Mouse (Mus musculus) right cerebral cortex, postnatal 36 days (tissue): ENCODE measurements at regions not wholly inside any gene's neighbourhood (a gene's known extent, or its start where the extent isn't known, plus 50 kb on each side); places are given as distances from the start of the nearest gene placed in this dataset.

Experiments
- DNase-seq, 2 experiments: peaks; one replicate each; pipeline ENCODE4 v3.0.0; 2022; ENCODE audit warnings: low spot score in 2 of 2, mixed read lengths in 1 of 2

- peak; percentile 7 to 26 for DNase-seq
Observed at GRCm38 (mm10) chr14:24550763-24551471, 64.0 kb downstream of the Rps24 start.

DNA sequence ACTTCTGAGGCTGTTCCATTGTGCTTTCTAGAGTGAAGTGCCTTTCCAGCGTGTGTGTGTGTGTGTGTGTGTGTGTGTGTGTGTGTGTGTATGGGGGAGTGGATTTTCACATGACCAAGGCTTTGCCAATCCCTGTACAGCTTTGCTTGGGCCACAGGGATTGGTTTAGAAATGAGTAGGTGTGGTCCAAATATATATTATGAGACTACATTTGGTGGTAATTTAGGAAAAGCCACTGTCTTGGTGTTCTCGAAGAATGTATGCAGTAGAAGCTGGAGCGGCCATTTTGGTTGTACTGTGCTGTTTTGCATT lies 64.5 kb downstream of the Rps24 start:
- DNase-seq: no peak

DNA sequence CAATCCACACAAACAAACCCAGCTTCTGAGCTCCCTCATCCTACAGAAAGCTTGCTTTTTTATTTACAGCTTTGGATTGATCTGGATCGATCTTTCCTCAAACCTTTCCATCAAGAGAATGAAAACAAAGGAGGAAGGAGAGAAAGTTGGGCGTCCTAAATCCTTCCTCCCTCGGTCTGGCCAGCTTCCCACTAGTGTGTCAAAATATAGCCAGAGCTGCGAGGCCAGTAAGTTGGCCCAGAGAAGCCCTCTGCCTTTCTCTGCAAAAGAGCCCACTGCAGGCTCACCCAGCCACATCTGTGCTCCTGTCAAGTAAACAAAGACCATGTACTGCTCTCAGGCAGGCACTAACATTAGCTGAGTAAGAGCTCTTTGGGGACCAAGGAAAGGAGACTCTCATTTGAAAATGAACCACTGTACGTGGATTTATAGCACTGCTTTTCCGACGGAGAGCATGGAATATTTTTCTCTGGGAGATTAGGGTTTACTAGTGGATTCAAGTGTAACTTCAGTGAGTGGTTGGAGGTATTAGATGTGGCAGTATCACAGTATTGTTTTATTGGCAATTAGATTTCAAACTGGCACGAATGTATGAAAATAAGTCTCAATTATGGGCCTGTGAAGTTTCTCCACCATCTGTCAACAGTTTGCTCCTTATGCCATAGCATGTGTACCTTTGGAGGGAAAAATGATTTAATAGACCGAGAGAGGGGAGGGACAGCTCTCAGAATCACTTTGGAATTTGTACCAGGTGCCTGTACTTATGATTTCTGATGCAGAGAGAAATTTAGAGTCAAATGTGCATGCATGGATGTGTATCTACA lies 78.1 kb downstream of the Rps24 start:
- DNase-seq: no peak

- no peak for DNase-seq
Observed at GRCm38 (mm10) chr14:24565718-24566322, 78.9 kb downstream of the Rps24 start.

DNA sequence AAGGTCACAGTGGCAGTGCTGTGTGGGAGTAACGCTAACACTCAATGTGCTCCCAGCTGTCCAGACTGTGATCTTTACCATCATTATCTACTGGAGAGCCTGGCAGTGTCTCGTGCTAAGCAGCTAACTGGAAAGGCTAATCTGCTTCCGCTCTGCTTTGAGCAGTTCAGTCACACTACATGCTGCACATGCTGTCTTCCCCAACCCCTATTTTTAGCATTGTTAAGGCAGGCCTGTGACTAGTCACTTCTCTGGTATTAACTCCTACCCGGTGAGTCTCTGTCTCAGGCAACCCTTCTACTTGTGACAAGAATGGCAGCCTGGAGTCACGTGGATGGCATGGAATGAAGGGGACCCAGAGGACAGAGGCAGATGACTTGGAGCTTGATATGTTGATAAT lies 88.2 kb downstream of the Rps24 start:
- DNase-seq: peak in 1 of 2 experiments; percentile 23

- peak; percentile 88 to 91 for DNase-seq
Observed at GRCm38 (mm10) chr14:24578535-24579111, 91.7 kb downstream of the Rps24 start.

GRCm38 (mm10) chr14:24579153-24579795 lies 92.3 kb downstream of the Rps24 start:
- peak; percentile 19 to 21 for DNase-seq

- DNase-seq: no peak
Observed at GRCm38 (mm10) chr14:24586133-24586908, 99.4 kb downstream of the Rps24 start.

DNA sequence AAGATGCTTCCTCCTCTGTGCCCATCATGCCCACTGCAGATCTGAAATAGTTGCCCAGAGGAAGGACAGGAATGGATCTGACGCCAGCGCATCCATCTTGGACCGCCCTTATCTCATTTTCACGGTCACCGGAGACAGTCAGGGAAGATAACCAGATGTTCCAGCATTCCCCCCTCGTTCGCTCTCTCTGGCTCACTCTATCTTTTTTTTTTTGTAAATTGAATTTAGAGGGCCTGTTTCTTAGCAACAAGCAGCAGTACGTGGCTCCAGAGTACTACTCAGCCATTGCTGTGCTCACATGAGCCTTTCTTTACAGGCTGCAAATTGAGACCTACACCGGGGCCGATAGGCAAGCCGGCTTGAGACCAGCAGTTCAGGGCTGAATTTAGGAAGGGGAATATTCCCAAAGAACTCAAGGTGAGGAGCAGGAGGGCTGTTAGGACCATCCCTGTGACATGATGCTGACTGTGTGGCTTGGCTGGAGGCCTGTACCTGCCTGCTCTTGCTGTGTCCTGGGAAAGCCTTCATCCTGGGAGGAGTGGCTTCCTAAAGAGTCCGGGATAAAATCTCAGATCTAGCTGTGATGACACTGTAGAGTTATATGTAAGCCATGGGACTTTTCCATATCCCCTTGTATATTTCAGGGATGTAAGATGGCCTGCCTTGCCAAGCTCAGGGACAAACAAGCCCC lies 100.2 kb downstream of the Rps24 start:
- peak in 1 of 2 experiments; percentile 7 for DNase-seq

DNA sequence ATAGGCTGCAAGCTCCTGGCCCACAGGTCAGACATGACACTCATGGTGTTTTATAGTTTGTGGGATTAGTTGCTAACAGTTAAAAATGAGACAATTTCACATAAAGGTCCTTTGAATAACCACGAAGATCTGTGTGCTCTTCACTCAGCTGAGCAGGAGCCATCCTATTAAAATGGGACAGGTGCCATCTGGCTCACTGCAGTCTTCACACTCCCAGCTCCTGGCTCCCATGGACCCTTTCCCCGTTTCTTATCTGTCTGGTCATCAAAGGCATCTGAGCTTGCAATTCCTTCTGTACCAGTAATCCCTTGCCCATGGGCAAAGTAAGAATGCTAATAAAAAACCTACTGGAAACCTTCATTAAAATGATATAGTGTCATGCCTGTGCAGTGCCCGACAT lies 101.1 kb downstream of the Rps24 start:
- DNase-seq: no peak

DNA sequence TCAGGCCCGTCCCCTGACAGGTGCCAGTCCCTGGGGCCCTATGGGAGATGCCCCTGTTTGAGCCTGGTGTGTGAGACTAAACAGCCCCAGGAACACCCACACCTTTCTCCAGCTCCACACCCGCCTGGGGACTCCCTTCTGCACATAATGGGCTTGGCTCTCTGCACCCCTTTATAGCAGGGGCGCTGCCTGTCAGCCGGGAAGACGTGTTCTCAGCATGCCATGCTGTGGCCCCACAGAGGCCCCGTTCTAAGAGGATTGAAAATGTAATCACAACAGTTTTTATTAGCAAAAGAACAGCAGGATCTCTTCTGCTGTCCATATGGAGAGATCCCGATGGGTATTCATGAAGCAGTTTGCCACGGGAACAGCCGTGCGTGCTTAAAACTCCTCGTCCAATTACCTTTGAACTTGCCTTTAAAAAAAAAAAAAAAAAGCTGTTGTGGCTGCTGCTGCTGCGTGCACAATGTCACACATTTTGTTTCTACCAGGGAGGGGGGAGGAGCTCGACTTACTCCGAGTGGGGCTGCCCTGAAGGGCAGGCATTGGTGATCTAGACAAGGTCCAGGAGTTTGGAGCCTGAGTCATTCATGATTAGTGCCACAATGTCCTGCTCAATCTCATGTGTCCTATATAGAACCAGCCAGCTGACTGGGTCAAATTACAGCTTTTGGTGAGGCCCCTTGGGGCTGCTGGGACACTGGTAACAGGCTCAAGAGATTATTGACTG lies 119.7 kb downstream of the Rps24 start:
- no peak for DNase-seq

GRCm38 (mm10) chr14:24608356-24608755 lies 121.4 kb downstream of the Rps24 start:
- no peak for DNase-seq

DNA sequence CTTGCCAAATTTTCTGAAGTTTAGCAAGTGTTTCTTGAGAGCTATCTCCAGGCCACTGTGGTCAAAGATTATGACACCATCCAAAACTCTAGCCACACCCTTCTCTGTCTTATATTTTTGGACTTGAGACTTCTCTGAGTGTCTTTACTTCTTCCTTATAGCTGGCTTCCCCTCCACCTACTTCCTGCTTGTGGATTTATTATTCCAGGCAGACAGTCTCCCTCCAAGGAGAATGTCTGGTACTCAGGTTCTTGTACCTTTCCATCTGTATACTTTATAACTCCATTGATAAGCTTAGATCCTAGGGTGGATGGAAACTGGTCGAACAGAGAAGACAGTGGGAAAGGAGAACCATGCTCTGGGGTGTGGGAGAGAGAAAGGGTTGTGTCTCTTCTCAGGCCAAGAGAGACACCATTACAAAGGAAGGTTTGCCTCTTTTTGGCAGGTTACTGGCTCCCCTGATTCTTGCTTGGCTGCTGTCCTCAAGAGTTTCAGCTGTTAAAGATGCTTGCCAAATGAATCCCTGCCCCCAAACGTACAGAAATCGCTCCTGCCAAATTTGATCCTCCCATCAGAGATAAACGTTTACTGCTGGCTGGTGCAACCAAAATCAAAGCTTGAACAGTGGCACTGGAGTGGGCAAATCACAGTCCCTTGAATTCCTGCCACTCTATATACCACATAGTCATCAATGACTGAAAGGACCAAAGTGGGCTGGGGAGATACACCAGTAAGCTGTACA lies 125.5 kb downstream of the Rps24 start:
- DNase-seq: no peak

- DNase-seq: no peak
Observed at GRCm38 (mm10) chr14:24615776-24616175, 128.9 kb downstream of the Rps24 start.

GRCm38 (mm10) chr14:24616306-24617125 lies 129.6 kb downstream of the Rps24 start:
- no peak for DNase-seq

- DNase-seq: no peak
Observed at GRCm38 (mm10) chr14:24617126-24617375, 130.1 kb downstream of the Rps24 start.

DNA sequence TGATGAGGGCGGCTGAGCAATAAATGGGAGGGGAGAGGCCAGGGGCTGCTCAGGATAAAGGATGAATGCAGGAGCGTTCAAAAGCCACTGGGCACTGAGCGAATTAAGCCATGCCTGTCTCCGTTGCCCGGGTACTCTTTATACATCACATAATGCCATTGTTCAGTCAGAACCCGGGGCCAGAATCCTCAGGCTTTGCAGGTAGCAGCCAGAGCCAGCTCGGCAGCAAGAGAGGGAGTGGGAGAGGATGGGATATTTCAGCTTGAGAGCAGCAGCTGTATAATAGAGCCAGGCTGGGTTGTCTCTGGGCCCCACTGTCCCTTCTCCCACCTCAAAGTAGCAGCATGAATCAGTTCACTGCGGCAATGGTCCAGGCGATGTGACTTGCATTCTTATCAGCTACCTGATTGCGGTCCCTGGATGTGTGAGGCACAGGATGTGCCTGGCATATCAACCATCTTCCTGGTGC lies 130.5 kb downstream of the Rps24 start:
- DNase-seq: peak; percentile 59 to 67

- DNase-seq: peak; percentile 18 to 36
Observed at GRCm38 (mm10) chr14:24618226-24619038, 131.5 kb downstream of the Rps24 start.
